Mouse (Mus musculus) brown adipose tissue, adult 24 weeks (tissue): ENCODE measurements at regions not wholly inside any gene's neighbourhood (a gene's known extent, or its start where the extent isn't known, plus 50 kb on each side); places are given as distances from the start of the nearest gene placed in this dataset.
"Not testable (repeated sequence)": the region's sequence is repeated elsewhere in the genome, so short reads cannot be mapped to it uniquely, and the experiment has no call there.

Source experiments
- H3K27ac ChIP-seq: fragments of 200-500 bp; replicated peaks from 2 replicates; pipeline ENCODE4 v1.5.1; 2012; ENCODE audit warnings: low read depth, mild to moderate bottlenecking, low read length
- H3K4me1 ChIP-seq: fragments of 200-500 bp; 2 replicates; pipeline ENCODE4 v1.6.1; 2012; ENCODE audit warnings: low read length, mixed read lengths; ENCODE audit not compliant: control insufficient read depth, insufficient read depth, insufficient read length
- H3K4me3 ChIP-seq: fragments of 200-500 bp; 2 replicates; pipeline ENCODE4 v1.5.1; 2012; ENCODE audit warnings: low read depth, mild to moderate bottlenecking, low read length, moderate library complexity; ENCODE audit not compliant: insufficient read depth

DNA sequence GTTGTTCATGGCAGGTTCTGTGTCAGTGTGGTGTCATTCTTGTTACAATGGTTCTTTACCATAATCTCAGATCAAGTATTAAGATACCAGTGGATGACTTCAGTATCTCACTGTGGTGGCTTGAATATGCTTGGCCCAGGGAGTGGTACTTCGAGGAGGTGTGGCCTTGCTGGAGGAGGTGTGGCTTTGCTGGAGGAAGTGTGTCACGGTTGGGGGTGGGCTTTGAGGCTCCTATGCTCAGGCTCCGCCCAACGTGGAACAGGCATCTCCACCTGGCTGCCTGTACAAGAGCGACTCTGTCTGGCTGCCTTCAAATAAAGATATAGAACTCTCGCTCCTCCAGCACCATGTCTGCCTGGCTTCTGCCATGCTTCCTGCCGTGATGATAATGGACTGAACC lies 63.6 kb downstream of the Cd2 start:
- no peak overlapping the region for H3K27ac ChIP-seq
- no peak overlapping the region for H3K4me3 ChIP-seq
- H3K4me1 ChIP-seq, result no peaks in the 10 kb centered on the region

GRCm38 (mm10) chr3:101219897-101220296 lies 67.8 kb downstream of the Cd2 start:
- H3K4me1 ChIP-seq, result no peaks in the 10 kb centered on the region
- no peak overlapping the region for H3K4me3 ChIP-seq

GRCm38 (mm10) chr3:101216711-101217110 lies 71.0 kb downstream of the Cd2 start:
- no peak overlapping the region for H3K27ac ChIP-seq
- no peak overlapping the region for H3K4me3 ChIP-seq
- H3K4me1 ChIP-seq, result no peaks in the 10 kb centered on the region

More at GRCm38 (mm10) chr3:101219897-101220296, 67.8 kb downstream of the Cd2 start:
- no peak overlapping the region for H3K27ac ChIP-seq

GRCm38 (mm10) chr3:101213212-101213562 lies 74.6 kb downstream of the Cd2 start:
- Histone ChIP-seq H3K27ac (no peak overlapping the region), H3K4me1 (no peaks in the 10 kb centered on the region), H3K4me3 (no peak overlapping the region)

DNA sequence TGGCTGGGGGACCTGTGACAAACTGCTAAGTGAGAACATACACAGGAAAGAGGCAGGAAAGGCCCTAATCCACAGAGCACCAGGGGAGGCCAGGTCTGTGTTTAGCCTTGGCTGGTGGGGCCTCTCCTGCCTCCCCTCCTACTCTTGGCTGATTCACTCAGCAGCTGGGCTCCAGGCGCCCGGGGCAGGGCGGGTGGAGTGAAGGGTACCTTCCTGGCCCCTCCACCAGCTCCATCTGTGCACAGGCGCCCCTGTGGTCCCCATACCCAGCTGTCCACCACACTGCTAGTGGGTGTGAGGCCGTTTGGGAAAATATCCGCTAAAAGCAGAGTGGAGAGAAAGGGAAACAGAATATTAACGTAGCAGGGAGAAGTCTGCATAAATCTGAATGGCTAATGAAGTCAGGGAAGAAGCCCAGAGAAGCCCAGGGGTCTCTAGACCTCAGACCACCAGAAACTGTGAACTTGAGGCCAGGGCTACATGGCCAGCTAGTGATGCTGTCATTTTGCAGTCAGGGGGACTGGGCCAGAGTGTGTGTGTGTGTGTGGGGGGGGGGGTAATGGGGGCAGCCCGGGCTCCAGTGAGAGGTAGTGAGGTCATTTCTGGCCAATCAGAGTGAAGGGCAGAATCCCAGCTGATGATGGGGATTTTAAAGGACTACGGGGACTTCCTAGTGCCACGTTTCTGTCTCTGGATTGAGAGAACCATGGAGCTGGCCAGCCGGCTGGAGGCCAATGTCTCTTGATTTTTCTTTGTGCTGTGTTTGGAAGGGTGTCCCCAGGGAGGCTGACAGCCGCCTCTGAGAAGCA lies 75.1 kb downstream of the Cd2 start:
- Histone ChIP-seq H3K4me3 (no peak overlapping the region), H3K4me1 (no peaks in the 10 kb centered on the region), H3K27ac (no peak overlapping the region)

DNA sequence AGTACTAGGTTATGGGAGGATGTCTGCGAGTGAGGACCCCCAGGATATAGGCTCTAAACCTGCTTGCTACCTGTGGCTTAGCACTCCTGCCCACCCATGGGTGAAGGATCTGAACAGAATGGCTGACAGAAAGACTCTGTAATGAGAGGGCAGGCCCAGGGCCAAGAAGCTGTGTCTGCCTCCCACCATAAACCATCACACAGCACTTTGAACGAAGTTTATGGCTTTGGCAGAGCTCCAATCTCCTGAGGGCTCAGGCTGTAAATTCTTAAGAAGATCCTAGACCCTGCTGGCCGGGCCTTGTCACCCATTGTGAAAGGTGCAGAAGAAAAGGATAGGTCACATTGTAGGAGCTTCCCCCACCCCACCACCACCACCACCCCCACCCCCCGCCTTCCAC lies 75.8 kb downstream of the Cd2 start:
- Histone ChIP-seq H3K4me1 (no peaks in the 10 kb centered on the region), H3K4me3 (no peak overlapping the region), H3K27ac (no peak overlapping the region)

DNA sequence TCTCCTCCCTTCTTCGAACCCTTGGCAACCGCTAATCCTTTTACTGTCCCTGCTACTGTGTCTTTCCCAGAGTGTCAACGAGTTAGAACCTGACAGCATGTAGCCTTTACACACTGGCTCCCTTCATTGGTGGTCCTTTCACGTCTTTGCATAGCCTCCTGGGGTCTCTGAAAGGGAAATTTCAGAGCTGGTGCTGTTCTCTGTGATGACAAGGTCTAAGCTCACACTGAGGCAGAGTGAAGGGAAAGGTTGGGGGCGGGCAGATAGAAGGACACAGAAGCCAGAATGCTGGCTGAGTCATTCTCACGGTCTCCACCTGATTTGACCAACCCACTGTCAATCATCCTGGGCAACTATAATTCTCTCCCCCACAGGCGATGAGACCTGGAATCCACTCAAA lies 78.2 kb downstream of the Cd2 start:
- H3K4me3 ChIP-seq, result no peak overlapping the region
- no peaks in the 10 kb centered on the region for H3K4me1 ChIP-seq
- H3K27ac ChIP-seq, result no peak overlapping the region

GRCm38 (mm10) chr3:101208751-101209150 lies 79.0 kb downstream of the Cd2 start:
- H3K4me3 ChIP-seq, result no peak overlapping the region
- H3K4me1 ChIP-seq, result no peaks in the 10 kb centered on the region
- H3K27ac ChIP-seq, result no peak overlapping the region

DNA sequence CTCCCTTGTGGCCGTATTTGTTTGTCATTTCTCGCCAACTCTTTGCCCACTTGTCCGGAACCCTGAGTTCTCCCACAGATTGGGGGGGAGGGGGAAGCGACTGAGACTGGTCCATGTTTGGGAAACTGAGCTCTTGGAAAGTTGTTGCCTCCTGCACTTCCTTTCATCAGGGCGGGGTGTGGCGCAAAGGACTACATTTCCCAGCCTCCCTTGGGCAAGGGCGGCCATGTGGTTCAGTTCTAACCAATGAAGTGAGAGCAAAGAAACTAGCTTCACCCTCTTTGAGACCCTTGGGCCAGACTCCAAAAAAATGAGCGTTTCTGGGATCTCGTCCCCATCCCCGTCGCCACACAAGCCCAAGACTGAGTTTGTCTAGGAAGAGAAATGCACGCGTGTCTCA lies 81.6 kb downstream of the Cd2 start:
- H3K4me3 ChIP-seq, H3K27ac ChIP-seq, H3K4me1 ChIP-seq: not testable (repeated sequence)

GRCm38 (mm10) chr3:101194725-101195124 lies 84.6 kb upstream of the Ptgfrn start:
- Histone ChIP-seq H3K4me1 (no peaks in the 10 kb centered on the region), H3K4me3 (no peak overlapping the region), H3K27ac (no peak overlapping the region)

DNA sequence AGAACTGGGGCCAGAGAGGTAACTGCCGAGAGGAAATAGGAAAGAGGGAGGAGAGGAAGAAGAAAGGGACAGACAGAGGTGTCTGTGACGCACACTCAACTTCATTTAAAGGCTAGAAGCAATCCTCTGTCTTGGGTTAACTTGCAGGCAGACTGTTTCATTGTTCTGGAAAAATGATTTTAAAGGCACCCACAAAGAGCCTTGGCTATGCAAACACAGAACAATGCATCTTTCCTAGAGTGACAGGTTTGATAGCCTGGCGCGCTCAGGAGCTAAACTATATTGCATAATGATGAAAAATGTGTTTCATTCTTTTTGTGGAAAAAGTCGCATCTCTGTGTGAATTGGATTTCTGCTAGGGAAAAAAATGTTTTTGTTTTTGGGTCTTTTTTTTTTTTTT lies 84.2 kb upstream of the Ptgfrn start:
- no peak overlapping the region for H3K4me3 ChIP-seq
- H3K4me1 ChIP-seq, result no peaks in the 10 kb centered on the region
- H3K27ac ChIP-seq, result no peak overlapping the region

DNA sequence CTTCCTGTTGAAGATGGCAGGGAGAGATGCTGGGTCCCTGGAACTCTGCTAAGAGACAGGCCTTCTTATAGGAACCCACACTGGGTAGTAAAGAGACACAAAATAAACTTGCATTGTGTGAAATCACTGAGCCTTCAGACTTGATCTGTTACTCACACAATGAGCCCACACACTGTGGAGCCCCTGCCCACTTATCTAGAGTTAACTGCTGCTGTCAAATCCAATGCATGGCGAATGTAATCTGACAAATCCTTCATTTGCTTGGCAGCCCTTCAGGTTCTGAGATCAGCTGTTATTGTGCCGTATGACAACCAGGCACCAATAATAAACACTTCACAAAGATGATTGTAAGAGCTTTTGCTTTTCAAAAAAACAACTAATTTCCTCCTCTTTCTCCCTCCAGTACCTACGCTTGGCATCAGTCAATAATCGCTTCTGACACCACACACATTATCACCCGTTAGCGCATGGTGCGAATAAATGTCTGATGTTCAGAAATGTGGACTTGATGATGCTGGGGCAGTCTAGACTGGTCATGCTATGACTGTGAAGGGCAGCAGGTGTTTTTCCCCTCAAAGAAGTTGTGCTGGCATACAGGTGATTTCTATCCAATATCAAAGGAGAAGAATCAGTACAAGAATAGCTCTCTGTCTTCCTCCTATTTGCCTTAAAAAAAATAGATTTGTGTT lies 81.4 kb upstream of the Ptgfrn start:
- Histone ChIP-seq H3K27ac (no peak overlapping the region), H3K4me3 (no peak overlapping the region)

GRCm38 (mm10) chr3:101181958-101182357 lies 71.9 kb upstream of the Ptgfrn start:
- Histone ChIP-seq H3K4me3 (no peak overlapping the region), H3K27ac (no peak overlapping the region), H3K4me1 (no peaks in the 10 kb centered on the region)

More for the DNA sequence above, 81.4 kb upstream of the Ptgfrn start:
- no peaks in the 10 kb centered on the region for H3K4me1 ChIP-seq

GRCm38 (mm10) chr3:101173954-101174353 lies 63.9 kb upstream of the Ptgfrn start:
- Histone ChIP-seq H3K27ac (no peak overlapping the region), H3K4me1 (no peaks in the 10 kb centered on the region), H3K4me3 (no peak overlapping the region)

- Histone ChIP-seq H3K4me1 (no peaks in the 10 kb centered on the region), H3K27ac (no peak overlapping the region), H3K4me3 (no peak overlapping the region)
Measured at GRCm38 (mm10) chr3:101170037-101171019, 60.2 kb upstream of the Ptgfrn start.
